ENCODE assay signal across 5 mouse cellular contexts in genomic region chr5:8719556-8719955, GRCm38 (mm10).
"Had no signal": no experiment of that assay in that cellular context is flagged by ENCODE, and none has a peak within 500 bp of the region (broad histone marks: within the 10 kb centered on the region; RNA-seq: fewer than 3 reads in every experiment).

No protein-coding gene starts in this region.

- DNase-seq: kidney, postnatal 25 days; liver; lung, adult 18-20 months; thymus, postnatal 14 days had no signal

- ATAC-seq: midbrain, embryonic 16.5 days had no signal
